Mouse (Mus musculus) heart, adult 9 months (tissue): Measurements from ENCODE around the gene Rpl19.

Experiments used
- DNase-seq, 2 experiments: peaks; one replicate each; pipeline ENCODE4 v3.0.0; 2022; ENCODE audit warnings: low spot score in 2 of 2

Gene Rpl19

GRCm38 (mm10) chr11:98026570-98027296 is at the start of gene Rpl19:
TSS of gene Rpl19 (plus strand) at chr11:98026710.
- peak; percentile 89 to 94 for DNase-seq

- DNase-seq, result no peak
Measured at GRCm38 (mm10) chr11:97977797-97978196, 48.7 kb upstream of the Rpl19 start.

GRCm38 (mm10) chr11:97978392-97978791 is 48.1 kb upstream of the Rpl19 start:
- DNase-seq, result no peak

- peak in 1 of 2 experiments; percentile 48 for DNase-seq
Measured at GRCm38 (mm10) chr11:97979824-97980495, 46.5 kb upstream of the Rpl19 start.

- peak; percentile 79 to 87 for DNase-seq
Measured at GRCm38 (mm10) chr11:97980531-97980966, 46.0 kb upstream of the Rpl19 start.

GRCm38 (mm10) chr11:97982721-97983120 is 43.8 kb upstream of the Rpl19 start:
- no peak for DNase-seq

GRCm38 (mm10) chr11:97983506-97983905 is 43.0 kb upstream of the Rpl19 start:
- no peak for DNase-seq

GRCm38 (mm10) chr11:97983983-97984382 is 42.5 kb upstream of the Rpl19 start:
- DNase-seq, result no peak

GRCm38 (mm10) chr11:97985727-97986677 is 40.5 kb upstream of the Rpl19 start, which contains the start of gene Plxdc1:
TSS of gene Plxdc1 (minus strand) at chr11:97986444.
- peak in 1 of 2 experiments; percentile 60 for DNase-seq

- no peak for DNase-seq
Measured at GRCm38 (mm10) chr11:97986738-97987465, 39.6 kb upstream of the Rpl19 start.

- DNase-seq, result peak; percentile 91 to 97
Measured at GRCm38 (mm10) chr11:97987551-97988526, 38.7 kb upstream of the Rpl19 start.

GRCm38 (mm10) chr11:97988530-97989096 is 37.9 kb upstream of the Rpl19 start:
- DNase-seq, result peak; percentile 84 to 92

GRCm38 (mm10) chr11:97994539-97995100 is 31.9 kb upstream of the Rpl19 start:
- peak; percentile 78 to 84 for DNase-seq

- DNase-seq, result peak; percentile 59 to 62
Measured at GRCm38 (mm10) chr11:97995564-97996288, 30.8 kb upstream of the Rpl19 start, which contains the start of gene Arl5c. TSS of gene Arl5c (minus strand) at chr11:97996181.

GRCm38 (mm10) chr11:97996691-97997090 is 29.8 kb upstream of the Rpl19 start:
- no peak for DNase-seq

GRCm38 (mm10) chr11:97997387-97997960 is 29.0 kb upstream of the Rpl19 start:
- no peak for DNase-seq

GRCm38 (mm10) chr11:97998074-97998793 is 28.3 kb upstream of the Rpl19 start:
- no peak for DNase-seq
